Mouse (Mus musculus) ES-E14 (cell line): ENCODE results near the gene Zfp598. TPM values are rescaled to one million over a fixed set of nuclear protein-coding genes. Genes with fewer than 3 reads are reported as not detected.

Source experiments
- DNase-seq: peaks from one replicate; pipeline ENCODE4 v3.0.0-alpha.2; 2013; ENCODE audit warnings: low read depth, low spot score
- H3K27ac ChIP-seq: 2 replicates; pipeline ENCODE4 v1.5.1; 2012; ENCODE audit warnings: low read depth, mild to moderate bottlenecking, low read length, moderate library complexity, mixed read lengths; ENCODE audit not compliant: poor library complexity, insufficient read depth, severe bottlenecking
- H3K36me3 ChIP-seq: 2 replicates; pipeline ENCODE4 v1.6.1; 2012; ENCODE audit warnings: mild to moderate bottlenecking, low read length, moderate library complexity, mixed read lengths; ENCODE audit not compliant: control insufficient read depth, poor library complexity, insufficient read depth, severe bottlenecking
- H3K4me1 ChIP-seq, 2 experiments: fragments of 150-350 bp in 1 of 2; sonication (generic) in 1 of 2; 2 replicates each; pipeline ENCODE4 v1.6.1; 2012; ENCODE audit warnings: low read length in 2 of 2, mild to moderate bottlenecking in 1 of 2, mixed read lengths in 1 of 2; ENCODE audit not compliant: control insufficient read depth in 2 of 2, insufficient read depth in 2 of 2, poor library complexity in 1 of 2
- H3K4me3 ChIP-seq, 2 experiments: fragments of 150-350 bp in 1 of 2; sonication (generic) in 1 of 2; 2 replicates each; pipeline ENCODE4 v1.5.1; 2012; ENCODE audit warnings: low read length in 2 of 2, low read depth in 1 of 2, mild to moderate bottlenecking in 1 of 2, mixed read lengths in 1 of 2; ENCODE audit not compliant: insufficient read depth in 1 of 2, poor library complexity in 1 of 2, severe bottlenecking in 1 of 2
- H3K9ac ChIP-seq: 2 replicates; pipeline ENCODE4 v1.6.1; 2012; ENCODE audit warnings: low read depth, mild to moderate bottlenecking, low read length, mixed read lengths; ENCODE audit not compliant: poor library complexity, insufficient read depth, severe bottlenecking
- H3K9me3 ChIP-seq: fragments of 150-350 bp; sonication (generic); 2 replicates; pipeline ENCODE4 v1.6.1; 2012; ENCODE audit warnings: low read depth, mild to moderate bottlenecking, low read length; ENCODE audit not compliant: control insufficient read depth, insufficient read depth
- CHD2 ChIP-seq: IDR thresholded peaks from 2 replicates; pipeline ENCODE4 v1.6.1; 2014; ENCODE audit warnings: mild to moderate bottlenecking, low read depth, low read length, inconsistent platforms
- HCFC1 ChIP-seq: IDR thresholded peaks from 2 replicates; pipeline ENCODE4 v1.6.1; 2012; ENCODE audit warnings: low read length, inconsistent platforms, borderline replicate concordance; ENCODE audit not compliant: insufficient read depth
- MAFK ChIP-seq: IDR thresholded peaks from 2 replicates; pipeline ENCODE4 v1.6.1; 2014; ENCODE audit warnings: mild to moderate bottlenecking, low read depth, low read length, inconsistent platforms; ENCODE audit not compliant: insufficient read depth
- ZC3H11A ChIP-seq: IDR thresholded peaks from 2 replicates; pipeline ENCODE4 v1.6.1; 2012; ENCODE audit warnings: low read depth, mild to moderate bottlenecking, inconsistent platforms, low read length, borderline replicate concordance
- ZNF384 ChIP-seq: IDR thresholded peaks from 2 replicates; pipeline ENCODE4 v1.6.1; 2012; ENCODE audit warnings: low read depth, low read length, inconsistent platforms
- in situ Hi-C, 2 experiments: fragments of 600-800 bp; cut with MboI; formaldehyde crosslinking; loops; one replicate each; pipeline ENCODE4 v1.15.1; 2025; ENCODE audit warnings: low sequenced_read_pairs in 2 of 2, inconsistent platforms in 1 of 2; ENCODE audit not compliant: unreplicated experiment in 2 of 2
- total RNA-seq: library from RNA; depleted of rRNA; stranded (reverse); fragments of 300-350 nt; gene quantifications from 2 replicates; pipeline ENCODE4 v1.2.3, GENCODE M21; 2012

Gene Zfp598
- total RNA-seq, 1 experiment = 39.7 TPM

- Histone ChIP-seq H3K4me1 (peaks cover 0 to 12% of the 10 kb centered on the region in 2 experiments; a peak in 2 of 4 replicates), H3K27ac (peak within 1 kb of the TSS; percentile 16; the same call in 1 of the 2 replicates), H3K9me3 (no peaks in the 10 kb centered on the region), H3K9ac (peak within 1 kb of the TSS; percentile 88), H3K4me3 (peak within 1 kb of the TSS; percentile 82 to 93), H3K36me3 (peaks cover 11% of the 10 kb centered on the region)
- no peak for TF ChIP-seq ZNF384
- no peak for TF ChIP-seq MAFK
- peak; percentile 95 for TF ChIP-seq HCFC1
- peak; percentile 88 for DNase-seq
- in situ Hi-C loops = no loop called here
Observed at GRCm38 (mm10) chr17:24632167-24632812, 37.2 kb upstream of the Zfp598 start, which contains the start of the genes Tsc2 and Nthl1. Tsc2 (minus strand) TSS chr17:24632630. Nthl1 (plus strand) TSS chr17:24632680.

- peaks cover 11% of the 10 kb centered on the region for H3K36me3 ChIP-seq
- in situ Hi-C loops = no loop called here
- H3K9me3 ChIP-seq = no peaks in the 10 kb centered on the region
- H3K4me3 ChIP-seq = peak overlapping the region; percentile 82 to 93
- peaks cover 0 to 14% of the 10 kb centered on the region in 2 experiments; a peak in 2 of 4 replicates for H3K4me1 ChIP-seq
- peak overlapping the region; percentile 88 for H3K9ac ChIP-seq
- DNase-seq = no peak
- H3K27ac ChIP-seq = peak overlapping the region; percentile 16; the same call in 1 of the 2 replicates
- TF ChIP-seq MAFK (no peak), CHD2 (no peak), HCFC1 (no peak), ZNF384 (no peak), ZC3H11A (no peak)
Observed at GRCm38 (mm10) chr17:24632813-24633449, 36.6 kb upstream of the Zfp598 start.

DNA sequence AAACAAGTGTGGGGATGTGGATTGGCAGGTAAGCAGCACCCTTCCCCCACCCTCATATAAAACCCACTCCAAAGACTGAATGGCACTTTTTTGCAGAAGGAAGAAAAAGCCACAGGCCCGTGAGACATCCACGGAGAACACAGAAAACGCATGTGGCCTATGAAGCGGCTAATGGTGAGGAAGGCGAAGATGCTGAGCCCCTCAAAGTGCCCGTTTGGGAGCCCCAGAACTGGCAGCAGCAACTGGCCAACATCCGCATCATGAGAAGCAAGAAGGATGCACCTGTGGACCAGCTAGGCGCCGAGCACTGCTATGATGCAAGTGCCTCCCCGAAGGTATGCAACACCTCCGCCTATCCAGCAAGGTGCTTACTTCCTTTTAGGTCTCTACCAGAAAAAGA is 35.7 kb upstream of the Zfp598 start:
- no peaks in the 10 kb centered on the region for H3K9me3 ChIP-seq
- H3K27ac ChIP-seq = no peak overlapping the region
- in situ Hi-C loops = no loop called here
- H3K4me3 ChIP-seq = no peak overlapping the region
- H3K36me3 ChIP-seq = peaks cover 12% of the 10 kb centered on the region; the same call in 1 of the 2 replicates
- no peak for DNase-seq
- no peak for TF ChIP-seq ZC3H11A
- TF ChIP-seq MAFK = no peak
- TF ChIP-seq CHD2 = no peak
- TF ChIP-seq ZNF384 = no peak
- TF ChIP-seq HCFC1 = no peak
- peaks cover 0 to 19% of the 10 kb centered on the region in 2 experiments; a peak in 2 of 4 replicates for H3K4me1 ChIP-seq
- no peak overlapping the region for H3K9ac ChIP-seq

- Histone ChIP-seq H3K9ac (no peak overlapping the region), H3K4me3 (no peak overlapping the region)
- in situ Hi-C loops = no loop called here
Observed at GRCm38 (mm10) chr17:24635024-24635423, 34.5 kb upstream of the Zfp598 start.

More at GRCm38 (mm10) chr17:24635024-24635423, 34.5 kb upstream of the Zfp598 start:
- no peak for TF ChIP-seq ZC3H11A
- no peak for TF ChIP-seq HCFC1
- no peak for TF ChIP-seq CHD2
- no peak for TF ChIP-seq ZNF384
- no peak for TF ChIP-seq MAFK
- Histone ChIP-seq H3K4me1 (peaks cover 0 to 25% of the 10 kb centered on the region in 2 experiments; a peak in 2 of 4 replicates), H3K36me3 (peaks cover 12% of the 10 kb centered on the region; the same call in 1 of the 2 replicates), H3K27ac (no peak overlapping the region), H3K9me3 (no peaks in the 10 kb centered on the region)
- DNase-seq = no peak
